Mouse (Mus musculus) embryonic stem cell, embryonic (primary cell): Measurements from ENCODE around the gene Ccs.

Experiments used
- CTCF ChIA-PET, 4 experiments: fragments of 300-600 bp in 2 of 4; fragments of 350-600 bp in 2 of 4; sonication (Branson Sonifier 250); formaldehyde crosslinking; loops; one replicate each; lab custom pipeline; 2022; ENCODE audit warnings: inconsistent platforms in 2 of 4; lab: Charles Lee
- POLR2A ChIA-PET, 4 experiments: fragments of 300-600 bp in 2 of 4; fragments of 350-600 bp in 2 of 4; sonication (Branson Sonifier 250); formaldehyde crosslinking; loops; one replicate each; lab custom pipeline; 2022; ENCODE audit warnings: antibody characterized with exemption in 4 of 4, inconsistent platforms in 1 of 4; lab: Charles Lee

Gene Ccs

DNA sequence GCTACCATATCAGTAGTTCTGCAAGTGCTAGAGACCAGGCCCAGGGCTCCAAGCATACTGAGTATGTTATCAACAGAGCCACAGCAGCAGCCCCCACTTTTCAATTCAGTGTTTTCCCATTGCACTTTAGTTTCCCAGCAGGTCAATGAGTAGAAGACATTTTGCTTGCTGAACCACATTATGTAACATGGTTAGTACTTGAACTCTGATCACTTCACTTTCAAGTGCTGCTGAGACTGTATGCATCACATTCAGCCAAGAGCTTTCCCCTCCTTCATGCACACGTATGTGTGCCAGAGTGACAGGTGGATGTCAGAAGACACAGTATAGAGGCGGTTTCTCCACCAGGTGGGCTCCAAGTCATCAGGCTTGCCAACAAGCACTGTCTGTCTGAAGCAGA is 56.2 kb downstream of the Ccs start:
- ChIA-PET POLR2A (interaction anchor here (0.7 to 28.5 kb wide), 19 partner anchors 8 to 865 kb away, joined by 3 to 1124 read pairs (median 6); partner anchors contain the start of genes Rbm4 (in 3 of the 4), Gm21992 (in 2 of the 4), Rbm14 (in 2 of the 4) and Ccdc87 (in 1 of the 4)), CTCF (interaction anchor here in 1 of 4 experiments (1.3 kb wide), 1 partner anchor 183 kb away, joined by 3 read pairs; no protein-coding TSS in a partner anchor)
